Comparison of ENCODE assay signal across 8 mouse cellular contexts in the genomic region with DNA sequence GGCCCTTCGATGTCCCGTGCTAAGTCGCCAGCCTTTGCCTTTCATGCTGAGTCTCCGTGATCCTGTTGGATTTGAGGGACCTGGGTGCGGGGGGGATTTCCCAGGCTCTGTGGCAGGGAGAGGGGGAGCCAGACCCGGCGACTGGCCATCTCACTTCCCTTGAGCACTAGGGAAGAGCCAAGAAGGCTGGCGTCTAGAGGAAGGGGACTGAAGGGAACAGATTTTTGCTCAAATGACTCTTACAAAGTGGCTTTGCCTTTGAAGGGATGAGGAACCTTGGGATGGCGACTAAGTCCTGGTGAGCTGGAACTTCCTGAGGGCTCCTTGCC. TPM values are rescaled to one million over a fixed set of nuclear protein-coding genes. Genes with fewer than 3 reads are reported as not detected.
DNase-seq lines count a peak whose midpoint lies in the region; ATAC-seq and TF ChIP-seq lines count a peak whose summit lies in the region.

No protein-coding gene starts in this region.

- peaks cover 8% of the 10 kb centered on the region; the same call in 1 of the 2 replicates for H3K4me1 ChIP-seq in thymus, adult 2 months (replicated peaks; ENCODE audit: control insufficient read depth, insufficient read depth, low read length)
- no peaks in the 10 kb centered on the region for H3K4me1 ChIP-seq in liver, embryonic 13.5 days (replicated peaks)

- no peak for TF ChIP-seq POLR2A in thymus, adult 2 months (IDR thresholded peaks at IDR 0.05; ENCODE audit: control insufficient read depth, extremely low read depth, insufficient read depth, low read length, poor library complexity)

- H3K36me3 ChIP-seq in thymus, adult 2 months (ENCODE audit: control insufficient read depth, insufficient read depth, low read length) = no peaks in the 10 kb centered on the region
- H3K36me3 ChIP-seq in liver, embryonic 13.5 days = no peaks in the 10 kb centered on the region

- H3K27ac ChIP-seq in thymus, adult 2 months (ENCODE audit: control insufficient read depth, insufficient read depth, low read length) = no peak overlapping the region; the same call in 1 of the 2 replicates
- H3K27ac ChIP-seq in liver, embryonic 13.5 days = no peak overlapping the region

- peak; percentile 15; the same call in 1 of the 2 replicates for ATAC-seq in cerebellum, adult (ENCODE audit: insufficient number of reproducible peaks, low FRiP score, low TSS enrichment)
- ATAC-seq in liver, embryonic 13.5 days (ENCODE audit: low read depth) = no peak

- H3K4me2 ChIP-seq in liver, embryonic 13.5 days = peak overlapping the region; percentile 53

- 9% methylated on average over 9 of the region's 9 CpGs for WGBS in thymus, adult 2 months
- 13% methylated on average over 4 of the region's 9 CpGs for WGBS in liver, embryonic 13.5 days (ENCODE audit: insufficient replicate concordance)

- H3K4me3 ChIP-seq in thymus, adult 2 months (ENCODE audit: control insufficient read depth, insufficient read depth, low read length) = peak overlapping the region; percentile 47
- H3K4me3 ChIP-seq in liver, embryonic 13.5 days (replicated peaks) = peak overlapping the region; percentile 41

- no peak for DNase-seq in cerebellum, adult 9-11 months
- no peak for DNase-seq in thymus, adult 2 months
- DNase-seq in thymus, postnatal 10 days (ENCODE audit: low spot score in 2 of 2) = no peak
- DNase-seq in liver, embryonic 13.5 days = no peak
- DNase-seq in right cerebral cortex, postnatal 4 days = no peak
- DNase-seq in adrenal gland, postnatal 25 days = no peak
- DNase-seq in embryo, embryonic 9.5 days (ENCODE audit: extremely low spot score) = no peak

- no peak overlapping the region for H3K9ac ChIP-seq in liver, embryonic 13.5 days

- no peaks in the 10 kb centered on the region for H3K9me3 ChIP-seq in liver, embryonic 13.5 days (replicated peaks)

- no peaks in the 10 kb centered on the region; the same call in 1 of the 2 replicates for H3K27me3 ChIP-seq in thymus, adult 2 months (ENCODE audit: control insufficient read depth, insufficient read depth, low read length)
- peaks cover 12% of the 10 kb centered on the region for H3K27me3 ChIP-seq in liver, embryonic 13.5 days

- no peak for TF ChIP-seq CTCF in thymus, adult 2 months (IDR thresholded peaks at IDR 0.05; ENCODE audit: borderline replicate concordance, control insufficient read depth, extremely low read depth, insufficient read depth, low read length, poor library complexity)

RNA-seq across cellular contexts. Expression of gene Il13ra1, which starts 0.5 kb away (rescaled TPM):
- 2.9 and 3.6 TPM in 2 replicates for polyA plus RNA-seq in thymus, adult 2 months (2012; rRNA removed)
- polyA plus RNA-seq in liver, embryonic 13.5 days (2015; fragmentation: Nextera tagmentation; extraction: Ambion mirVana) = 3.9 and 4.5 TPM in 2 replicates
- total RNA-seq in adrenal gland, postnatal 25 days (2021) = 10.2 and 10.3 TPM in 2 replicates
